Mouse (Mus musculus) left cerebral cortex, postnatal 36 days (tissue): ENCODE data around the gene Islr. TPM values are rescaled to one million over a fixed set of nuclear protein-coding genes. Genes with fewer than 3 reads are reported as not detected.

Experiments
- DNase-seq, 2 experiments: peaks; one replicate each; pipeline ENCODE4 v3.0.0; 2021 to 2022; ENCODE audit warnings: low spot score in 2 of 2, mixed read lengths in 1 of 2
- intact Hi-C: fragments of 180-260 bp; cut with DNase I; formaldehyde crosslinking; loops from one replicate; pipeline ENCODE4 v1.15.1; 2025
- total RNA-seq, 2 experiments: library from RNA; stranded (reverse); gene quantifications; 2 replicates each; pipeline ENCODE4 v1.2.3; 2021

Gene Islr
- total RNA-seq, 2 experiments from 2014 or later, result 13.8 to 16.8 TPM

- intact Hi-C loops, result no loop called here
- no peak for DNase-seq
These were observed 41.9 kb downstream of the Islr start for GRCm38 (mm10) chr9:58162173-58162572.

GRCm38 (mm10) chr9:58160315-58160714, 43.8 kb downstream of the Islr start:
- no peak for DNase-seq
- intact Hi-C loops, result no loop called here

GRCm38 (mm10) chr9:58159855-58160254, 44.3 kb downstream of the Islr start:
- intact Hi-C loops, result no loop called here

GRCm38 (mm10) chr9:58158541-58159311, 45.4 kb downstream of the Islr start:
- intact Hi-C loops, result no loop called here
- DNase-seq, result no peak

More at GRCm38 (mm10) chr9:58159855-58160254, 44.3 kb downstream of the Islr start:
- peak; percentile 36 to 40 for DNase-seq

GRCm38 (mm10) chr9:58157838-58158237, 46.3 kb downstream of the Islr start:
- intact Hi-C loops, result no loop called here
- DNase-seq, result no peak

- intact Hi-C loops, result no loop called here
- no peak for DNase-seq
These were observed 47.1 kb downstream of the Islr start for GRCm38 (mm10) chr9:58156819-58157560.

- intact Hi-C loops, result no loop called here
- DNase-seq, result no peak
These were observed 48.7 kb downstream of the Islr start for GRCm38 (mm10) chr9:58155366-58155765.

GRCm38 (mm10) chr9:58153095-58153494, 51.0 kb downstream of the Islr start:
- no peak for DNase-seq
- intact Hi-C loops, result no loop called here

- DNase-seq, result no peak
- intact Hi-C loops, result no loop called here
These were observed 53.3 kb downstream of the Islr start for GRCm38 (mm10) chr9:58150733-58151361.

- DNase-seq, result no peak
- intact Hi-C loops, result no loop called here
These were observed 55.3 kb downstream of the Islr start for GRCm38 (mm10) chr9:58148806-58149205.

- intact Hi-C loops, result no loop called here
These were observed 58.7 kb downstream of the Islr start for GRCm38 (mm10) chr9:58145417-58145816.

GRCm38 (mm10) chr9:58144664-58145063, 59.4 kb downstream of the Islr start:
- no peak for DNase-seq
- intact Hi-C loops, result no loop called here

More at GRCm38 (mm10) chr9:58145417-58145816, 58.7 kb downstream of the Islr start:
- no peak for DNase-seq

GRCm38 (mm10) chr9:58143419-58143818, 60.7 kb downstream of the Islr start:
- intact Hi-C loops, result no loop called here
- DNase-seq, result no peak

- intact Hi-C loops, result no loop called here
- DNase-seq, result peak; percentile 29 to 30
These were observed 64.2 kb downstream of the Islr start for GRCm38 (mm10) chr9:58139947-58140346.

- DNase-seq, result no peak
- intact Hi-C loops, result no loop called here
These were observed 68.2 kb downstream of the Islr start for GRCm38 (mm10) chr9:58135921-58136321.

- intact Hi-C loops, result no loop called here
- no peak for DNase-seq
These were observed 69.2 kb downstream of the Islr start for GRCm38 (mm10) chr9:58134906-58135305.

- intact Hi-C loops, result no loop called here
- no peak for DNase-seq
These were observed 69.9 kb downstream of the Islr start for GRCm38 (mm10) chr9:58133893-58134884.

GRCm38 (mm10) chr9:58131735-58132134, 72.4 kb downstream of the Islr start:
- intact Hi-C loops, result no loop called here
- no peak for DNase-seq

GRCm38 (mm10) chr9:58130909-58131308, 73.2 kb downstream of the Islr start:
- DNase-seq, result no peak
- intact Hi-C loops, result no loop called here
